Mouse (Mus musculus) heart, embryonic 15.5 days (tissue): ENCODE data around the gene Slc12a9. TPM values are rescaled to one million over a fixed set of nuclear protein-coding genes. Genes with fewer than 3 reads are reported as not detected.
A peak's percentile ranks its signal among the peaks of the same experiment; 100 is the strongest.

ENCODE experiments used
- ATAC-seq: fragments of 200-750 bp; cut with Nextera tagmentation; replicated peaks from 2 replicates; pipeline ENCODE4 v1.8.0; 2017; ENCODE audit warnings: low read depth, moderate TSS enrichment; ENCODE audit not compliant: insufficient number of reproducible peaks, insufficient read depth, low FRiP score
- H3K27ac ChIP-seq: fragments of 300-500 bp; sonication (generic); 2 replicates; pipeline ENCODE4 v1.5.1; 2015; ENCODE audit warnings: mild to moderate bottlenecking, inconsistent platforms
- H3K27me3 ChIP-seq: fragments of 300-500 bp; sonication (generic); 2 replicates; pipeline ENCODE4 v1.6.1; 2015; ENCODE audit warnings: inconsistent platforms
- H3K36me3 ChIP-seq: fragments of 300-500 bp; sonication (generic); 2 replicates; pipeline ENCODE4 v1.6.1; 2015; ENCODE audit warnings: mild to moderate bottlenecking, inconsistent platforms
- H3K4me1 ChIP-seq: fragments of 300-500 bp; sonication (generic); replicated peaks from 2 replicates; pipeline ENCODE4 v1.6.1; 2015; ENCODE audit warnings: inconsistent platforms
- H3K4me2 ChIP-seq: fragments of 300-500 bp; sonication (generic); 2 replicates; pipeline ENCODE4 v1.6.1; 2015; ENCODE audit warnings: inconsistent platforms, mild to moderate bottlenecking, moderate library complexity
- H3K4me3 ChIP-seq: fragments of 300-500 bp; sonication (generic); 2 replicates; pipeline ENCODE4 v1.5.1; 2015; ENCODE audit warnings: mild to moderate bottlenecking, inconsistent platforms
- H3K9ac ChIP-seq: fragments of 300-500 bp; sonication (generic); 2 replicates; pipeline ENCODE4 v1.6.1; 2015; ENCODE audit warnings: mild to moderate bottlenecking, inconsistent platforms
- H3K9me3 ChIP-seq: fragments of 300-500 bp; sonication (generic); replicated peaks from 2 replicates; pipeline ENCODE4 v1.6.1; 2016; ENCODE audit warnings: inconsistent platforms
- WGBS: fragments of 180-500 bp; shearing (Covaris S2); methylation state at CpG from one replicate; pipeline ENCODE4 v1.1.7; 2015; ENCODE audit warnings: mixed read lengths; 5-methylcytosine and 5-hydroxymethylcytosine counted together
- polyA plus RNA-seq: library from polyadenylated mRNA; unstranded; fragments of >200 nt; fragmentation: Nextera tagmentation; extraction: Ambion mirVana; gene quantifications from 2 replicates; pipeline ENCODE4 v1.2.1, GENCODE M21; 2015

The Slc12a9 gene
- polyA plus RNA-seq, 1 experiment from 2014 or later: 6.5 TPM

DNA sequence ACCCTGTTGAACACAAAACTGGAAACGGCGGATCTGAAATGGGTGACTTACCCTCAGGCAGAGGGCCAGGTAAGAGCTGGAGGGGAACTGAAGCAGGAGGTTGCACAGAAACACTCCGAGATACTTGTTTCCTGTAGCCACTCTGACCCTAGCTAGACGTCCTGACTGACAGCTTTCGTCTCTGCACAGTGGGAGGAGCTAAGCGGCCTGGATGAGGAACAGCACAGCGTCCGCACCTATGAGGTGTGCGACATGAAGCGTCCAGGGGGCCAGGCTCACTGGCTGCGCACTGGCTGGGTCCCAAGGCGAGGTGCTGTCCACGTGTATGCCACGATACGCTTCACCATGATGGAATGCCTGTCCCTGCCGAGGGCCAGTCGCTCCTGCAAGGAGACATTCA lies 20.7 kb upstream of the Slc12a9 start:
- H3K27ac ChIP-seq: no peak overlapping the region
- no peak for ATAC-seq
- peak overlapping the region; percentile 88 for H3K4me2 ChIP-seq
- H3K9ac ChIP-seq: peak overlapping the region; percentile 6; the same call in 1 of the 2 replicates
- H3K9me3 ChIP-seq: no peaks in the 10 kb centered on the region
- H3K4me1 ChIP-seq: peaks cover 44% of the 10 kb centered on the region
- peaks cover 46% of the 10 kb centered on the region for H3K36me3 ChIP-seq
- peak overlapping the region; percentile 9 for H3K4me3 ChIP-seq
- H3K27me3 ChIP-seq: no peaks in the 10 kb centered on the region
- WGBS: 76% methylated on average over 17 of the region's 17 CpGs

- no peak for ATAC-seq
- 19% methylated on average over 16 of the region's 16 CpGs for WGBS
- peaks cover 48% of the 10 kb centered on the region for H3K4me1 ChIP-seq
Measured at GRCm38 (mm10) chr5:137352011-137352975, 18.9 kb upstream of the Slc12a9 start.

DNA sequence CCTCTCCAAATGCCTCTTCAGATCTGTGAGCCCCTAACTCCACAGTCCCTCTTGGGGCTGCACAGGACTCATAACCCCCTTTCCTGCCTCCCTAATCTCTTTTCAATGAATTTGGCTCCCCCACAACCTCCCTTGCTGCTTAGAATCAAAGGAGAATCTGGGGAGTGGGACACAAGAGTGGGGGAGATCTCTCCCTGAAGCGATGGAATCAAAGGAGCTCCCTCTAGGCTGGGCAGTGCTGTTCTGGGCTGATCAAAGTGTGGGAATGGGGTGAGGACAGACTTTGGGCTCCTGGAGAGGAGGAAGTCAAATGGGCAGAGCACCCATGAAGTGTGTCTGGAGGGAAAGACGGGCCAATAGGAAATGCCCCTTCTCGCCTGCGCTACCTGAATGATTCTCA lies 18.0 kb upstream of the Slc12a9 start:
- Histone ChIP-seq H3K4me1 (peaks cover 55% of the 10 kb centered on the region), H3K27me3 (no peaks in the 10 kb centered on the region), H3K9ac (peak overlapping the region; percentile 97), H3K9me3 (no peaks in the 10 kb centered on the region), H3K27ac (peak overlapping the region; percentile 98), H3K36me3 (peaks cover 24% of the 10 kb centered on the region), H3K4me3 (peak overlapping the region; percentile 83), H3K4me2 (peak overlapping the region; percentile 88)
- no peak for ATAC-seq
- WGBS: 26% methylated on average over 4 of the region's 4 CpGs

More at GRCm38 (mm10) chr5:137352011-137352975, 18.9 kb upstream of the Slc12a9 start:
- Histone ChIP-seq H3K27me3 (no peaks in the 10 kb centered on the region), H3K4me2 (peak overlapping the region; percentile 88), H3K9ac (peak overlapping the region; percentile 97), H3K27ac (peak overlapping the region; percentile 98), H3K9me3 (no peaks in the 10 kb centered on the region), H3K36me3 (peaks cover 30% of the 10 kb centered on the region), H3K4me3 (peak overlapping the region; percentile 83)

DNA sequence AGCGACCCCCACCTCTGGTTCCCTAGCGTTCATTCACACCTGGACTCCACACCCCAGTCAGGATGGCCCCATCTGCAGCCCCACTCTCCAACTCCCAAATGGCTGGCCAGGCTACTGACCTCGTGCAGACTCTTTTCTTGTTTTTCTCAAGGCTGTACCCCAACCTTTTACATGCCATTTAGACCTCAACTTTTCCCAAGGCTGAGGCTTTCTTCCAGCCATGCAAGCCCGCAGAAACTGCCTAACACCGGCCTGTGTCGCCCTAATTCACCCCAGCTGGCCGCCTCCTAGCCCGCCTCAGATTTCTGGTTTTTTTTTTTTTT lies 17.6 kb upstream of the Slc12a9 start:
- no peak for ATAC-seq
- Histone ChIP-seq H3K36me3 (peaks cover 20% of the 10 kb centered on the region), H3K27me3 (no peaks in the 10 kb centered on the region), H3K9ac (peak overlapping the region; percentile 97), H3K4me1 (peaks cover 59% of the 10 kb centered on the region), H3K9me3 (no peaks in the 10 kb centered on the region), H3K4me3 (peak overlapping the region; percentile 83), H3K27ac (peak overlapping the region; percentile 98), H3K4me2 (peak overlapping the region; percentile 88)
- 6% methylated on average over 8 of the region's 8 CpGs for WGBS

- Histone ChIP-seq H3K4me1 (peaks cover 63% of the 10 kb centered on the region), H3K27ac (peak overlapping the region; percentile 98), H3K27me3 (no peaks in the 10 kb centered on the region), H3K9ac (peak overlapping the region; percentile 97), H3K4me3 (peak overlapping the region; percentile 83), H3K4me2 (peak overlapping the region; percentile 88), H3K9me3 (no peaks in the 10 kb centered on the region), H3K36me3 (peaks cover 15% of the 10 kb centered on the region)
- 1% methylated on average over 55 of the region's 55 CpGs for WGBS
- ATAC-seq: peak; percentile 38
Measured at GRCm38 (mm10) chr5:137350205-137351057, 17.0 kb upstream of the Slc12a9 start.

DNA sequence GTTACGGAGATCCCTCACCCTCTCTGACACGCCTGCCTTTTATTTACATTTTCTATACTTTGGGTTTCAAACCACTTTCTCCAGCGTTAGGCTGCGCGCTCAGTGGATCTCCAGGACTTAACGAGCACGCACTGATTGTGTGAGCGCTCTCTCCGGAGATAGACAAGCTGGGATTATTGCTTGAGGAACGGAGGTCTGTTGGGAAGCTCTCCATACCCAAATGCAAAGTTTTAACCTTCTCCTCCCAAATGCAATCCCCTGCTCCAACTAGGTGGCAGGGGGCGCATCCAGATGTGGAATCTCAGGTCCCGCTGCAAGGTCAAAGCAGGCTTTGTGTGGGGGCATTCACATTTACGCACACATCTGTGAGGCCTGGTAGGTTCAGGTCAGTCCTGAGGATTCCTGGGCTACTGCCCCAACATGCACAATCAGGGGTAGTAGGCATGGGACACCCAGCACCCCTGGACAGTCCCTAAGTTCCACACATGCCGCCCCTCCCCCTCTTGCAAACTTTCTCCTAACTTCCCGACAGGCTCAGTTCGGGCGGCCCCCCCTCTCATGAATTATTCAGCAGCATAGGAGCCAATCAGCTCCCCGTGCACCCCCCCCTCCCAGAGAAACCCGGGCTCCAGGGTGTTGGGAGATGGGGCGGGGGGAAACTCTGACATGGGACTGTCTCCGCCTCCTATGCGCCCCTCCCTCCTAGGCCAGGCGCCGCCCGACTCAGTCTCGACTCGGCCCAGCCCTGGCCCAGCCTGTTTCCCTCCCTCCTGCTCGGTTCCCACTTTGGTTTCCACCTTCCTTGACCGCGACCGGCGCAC lies 16.2 kb upstream of the Slc12a9 start, which contains the start of gene Ephb4:
TSS of gene Ephb4 (plus strand) at position 726 of the 821 bp plus-strand sequence.
- no peaks in the 10 kb centered on the region for H3K9me3 ChIP-seq
- peaks cover 63% of the 10 kb centered on the region for H3K4me1 ChIP-seq
- peak; percentile 94 for ATAC-seq
- peak within 1 kb of the TSS; percentile 98 for H3K27ac ChIP-seq
- WGBS: under 1% methylated on average over 32 of the region's 32 CpGs
- peak within 1 kb of the TSS; percentile 97 for H3K9ac ChIP-seq
- no peaks in the 10 kb centered on the region for H3K27me3 ChIP-seq
- H3K4me2 ChIP-seq: peak within 1 kb of the TSS; percentile 88
- H3K4me3 ChIP-seq: peak within 1 kb of the TSS; percentile 83
- H3K36me3 ChIP-seq: peaks cover 11% of the 10 kb centered on the region

GRCm38 (mm10) chr5:137348482-137349383 lies 15.3 kb upstream of the Slc12a9 start:
- H3K4me1 ChIP-seq: peaks cover 54% of the 10 kb centered on the region

DNA sequence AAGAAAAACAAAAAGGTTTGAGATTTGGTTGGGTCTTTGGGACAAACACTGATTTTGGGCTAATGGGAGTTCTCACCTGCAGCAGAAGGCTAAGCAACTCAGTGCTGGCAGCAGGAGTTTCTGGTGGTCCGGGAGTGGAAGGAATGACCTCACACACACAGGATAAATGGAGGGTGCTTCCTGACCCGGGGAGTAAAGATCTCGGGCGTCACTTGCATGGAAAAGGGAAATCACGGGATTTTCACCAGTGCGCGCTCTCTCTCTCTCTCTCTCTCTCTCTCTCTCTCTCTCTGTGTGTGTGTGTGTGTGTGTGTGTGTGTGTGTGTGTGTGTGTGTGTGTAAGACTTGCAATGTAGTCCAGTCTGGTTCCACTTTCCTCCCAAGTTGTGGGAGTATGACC lies 14.5 kb upstream of the Slc12a9 start:
- no peak for ATAC-seq
- no peak overlapping the region for H3K9ac ChIP-seq
- WGBS: 24% methylated on average over 7 of the region's 7 CpGs

More at GRCm38 (mm10) chr5:137348482-137349383, 15.3 kb upstream of the Slc12a9 start:
- Histone ChIP-seq H3K36me3 (peaks cover 2% of the 10 kb centered on the region; the same call in 1 of the 2 replicates), H3K9me3 (no peaks in the 10 kb centered on the region), H3K27ac (peak overlapping the region; percentile 98), H3K4me3 (peak overlapping the region; percentile 83), H3K4me2 (peak overlapping the region; percentile 88), H3K27me3 (no peaks in the 10 kb centered on the region), H3K9ac (peak overlapping the region; percentile 57)
- WGBS: 1% methylated on average over 32 of the region's 33 CpGs
- ATAC-seq: peak; percentile 50

DNA sequence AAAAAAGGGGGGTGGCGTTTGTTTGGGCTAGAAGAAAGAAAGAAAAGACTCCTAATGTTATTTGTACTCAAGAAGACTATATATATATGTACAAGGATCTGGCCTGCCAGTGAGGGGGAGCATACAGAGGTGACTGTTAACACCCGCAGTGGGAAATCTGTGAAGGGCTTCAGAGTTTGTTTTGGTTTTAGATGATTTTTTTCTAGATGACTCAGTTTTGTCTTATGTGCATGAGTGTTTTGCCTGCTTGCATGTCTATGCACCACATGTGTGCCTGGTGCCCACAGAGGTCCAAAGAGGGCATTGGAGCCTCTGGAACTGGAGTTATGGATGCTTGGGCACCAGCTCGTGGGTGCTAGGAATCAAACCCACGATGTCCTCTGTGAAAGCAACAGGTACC lies 13.6 kb upstream of the Slc12a9 start:
- no peak for ATAC-seq

More for the DNA sequence above, 14.5 kb upstream of the Slc12a9 start:
- H3K27me3 ChIP-seq: no peaks in the 10 kb centered on the region
- peaks cover 50% of the 10 kb centered on the region for H3K4me1 ChIP-seq
- H3K36me3 ChIP-seq: no peaks in the 10 kb centered on the region
- H3K4me3 ChIP-seq: no peak overlapping the region
- H3K27ac ChIP-seq: peak overlapping the region; percentile 98
- no peaks in the 10 kb centered on the region for H3K9me3 ChIP-seq
- H3K4me2 ChIP-seq: peak overlapping the region; percentile 88

GRCm38 (mm10) chr5:137346388-137346787 lies 13.0 kb upstream of the Slc12a9 start:
- ATAC-seq: no peak
- H3K4me1 ChIP-seq: peaks cover 35% of the 10 kb centered on the region
- WGBS: 73% methylated on average over 1 of the region's 1 CpGs
- no peaks in the 10 kb centered on the region for H3K9me3 ChIP-seq
- H3K27me3 ChIP-seq: no peaks in the 10 kb centered on the region
- no peak overlapping the region for H3K4me3 ChIP-seq
- H3K9ac ChIP-seq: 0 out of 2 replicates have a peak overlapping the region, but pooled peaks have one; percentile 2
- no peaks in the 10 kb centered on the region for H3K36me3 ChIP-seq
- peak overlapping the region; percentile 42; the same call in 1 of the 2 replicates for H3K4me2 ChIP-seq
- H3K27ac ChIP-seq: peak overlapping the region; percentile 41

More for the DNA sequence above, 13.6 kb upstream of the Slc12a9 start:
- no peak overlapping the region for H3K4me3 ChIP-seq
- H3K9me3 ChIP-seq: no peaks in the 10 kb centered on the region
- WGBS: 80% methylated on average over 4 of the region's 4 CpGs
- no peak overlapping the region for H3K27ac ChIP-seq
- no peaks in the 10 kb centered on the region for H3K36me3 ChIP-seq
- peaks cover 41% of the 10 kb centered on the region for H3K4me1 ChIP-seq
- no peak overlapping the region for H3K4me2 ChIP-seq
- H3K27me3 ChIP-seq: no peaks in the 10 kb centered on the region
- no peak overlapping the region for H3K9ac ChIP-seq
